Mouse (Mus musculus): ENCODE data around the gene Cfb. TPM values are rescaled to one million over a fixed set of nuclear protein-coding genes. Genes with fewer than 3 reads are reported as not detected.

Gene Cfb
- total and polyA plus RNA-seq, 3 experiments, result 0.19 to 3.1 TPM; not detected in 1

- no peak for TF ChIP-seq ELF1 (IDR thresholded peaks at IDR 0.05; ENCODE audit: low read depth, low read length)
- TF ChIP-seq MAX (IDR thresholded peaks at IDR 0.05; ENCODE audit: low read length), result peak; percentile 91
- no peak for TF ChIP-seq ZKSCAN1 (IDR thresholded peaks at IDR 0.05; ENCODE audit: low read depth, low read length)
- no peak for TF ChIP-seq GABPA (IDR thresholded peaks at IDR 0.05; ENCODE audit: low read depth, low read length)
- no peak for TF ChIP-seq ZC3H11A (IDR thresholded peaks at IDR 0.05; ENCODE audit: low read depth, low read length)
- no peak for TF ChIP-seq MYB (IDR thresholded peaks at IDR 0.05; ENCODE audit: low read depth, low read length)
- no peak for TF ChIP-seq MEF2A (IDR thresholded peaks at IDR 0.05; ENCODE audit: extremely low read depth, insufficient replicate concordance, low read depth, low read length, poor library complexity, severe bottlenecking)
- TF ChIP-seq MXI1 (IDR thresholded peaks at IDR 0.05; ENCODE audit: low read depth, low read length), result peak; percentile 98
- no peak for TF ChIP-seq RAD21 (IDR thresholded peaks at IDR 0.05; ENCODE audit: low read depth, low read length)
Measured at GRCm38 (mm10) chr17:34898160-34898586, 35.9 kb upstream of the Cfb start, which contains the start of the genes C2 and Ehmt2 (continued).

- Histone ChIP-seq H3K79me2 (ENCODE audit: control insufficient read depth, insufficient read depth, low read length, poor library complexity) (peaks cover 34% of the 10 kb centered on the region), H3K36me3 (ENCODE audit: control insufficient read depth in 1 of 2, insufficient read depth in 2 of 2, low read length in 2 of 2) (peaks cover 2 to 17% of the 10 kb centered on the region in 2 experiments; a peak in 3 of 4 replicates), H3K9me3 (replicated peaks; ENCODE audit: insufficient read depth, low read length) (no peaks in the 10 kb centered on the region), H3K4me3 (ENCODE audit: control insufficient read depth in 1 of 2, insufficient read depth in 1 of 2, low read depth in 2 of 2, low read length in 2 of 2) (peak overlapping the region; percentile 65 to 88), H3K27me3 (ENCODE audit: control insufficient read depth in 1 of 2, insufficient read depth in 2 of 2, low read length in 2 of 2) (no peaks in the 10 kb centered on the region), H3K4me1 (ENCODE audit: control insufficient read depth in 1 of 2, insufficient read depth in 2 of 2, low read length in 2 of 2) (peaks cover 0 to 21% of the 10 kb centered on the region in 2 experiments; a peak in 3 of 4 replicates), H3K9ac (ENCODE audit: control insufficient read depth, low read depth, low read length, poor library complexity, severe bottlenecking) (peak overlapping the region; percentile 86), H3K27ac (ENCODE audit: control insufficient read depth, low read depth, low read length) (peak overlapping the region; percentile 90)
- DNase-seq (ENCODE audit: low read depth, low spot score), result peak; percentile 79
- TF ChIP-seq POLR2AphosphoS2 (IDR thresholded peaks at IDR 0.05; ENCODE audit: low read length) (peak; percentile 64), HCFC1 (IDR thresholded peaks at IDR 0.05; ENCODE audit: low read depth, low read length) (peak; percentile 78), MYB (IDR thresholded peaks at IDR 0.05; ENCODE audit: low read depth, low read length) (no peak), GATA1 (IDR thresholded peaks at IDR 0.05; ENCODE audit: low read depth, low read length) (peak; percentile 20; the same call in 1 of the 2 replicates), MAFK (IDR thresholded peaks at IDR 0.05; ENCODE audit: borderline replicate concordance, low read depth, low read length) (0 out of 2 replicates have a peak, but pooled peaks have one; percentile 11), UBTF (IDR thresholded peaks at IDR 0.05; ENCODE audit: borderline replicate concordance, insufficient read depth, low read depth, low read length) (no peak), SMC3 (IDR thresholded peaks at IDR 0.05; ENCODE audit: low read depth, low read length) (0 out of 2 replicates have a peak, but pooled peaks have one; percentile 10), ZNF384 (IDR thresholded peaks at IDR 0.05; ENCODE audit: low read depth, low read length) (no peak), ETS1 (IDR thresholded peaks at IDR 0.05; ENCODE audit: low read depth, low read length) (no peak), ZMIZ1 (IDR thresholded peaks at IDR 0.05; ENCODE audit: low read depth, low read length) (peak; percentile 38; the same call in 1 of the 2 replicates), CHD1 (IDR thresholded peaks at IDR 0.05; ENCODE audit: low read depth, low read length) (0 out of 2 replicates have a peak, but pooled peaks have one; percentile 68), BHLHE40 (IDR thresholded peaks at IDR 0.05; ENCODE audit: borderline replicate concordance, low read depth, low read length) (peak; percentile 35; the same call in 1 of the 2 replicates), USF1 (IDR thresholded peaks at IDR 0.05; ENCODE audit: low read depth, low read length) (no peak), TCF12 (IDR thresholded peaks at IDR 0.05; ENCODE audit: low read depth, low read length) (0 out of 2 replicates have a peak, but pooled peaks have one; percentile 21), MAZ (IDR thresholded peaks at IDR 0.05; ENCODE audit: low read depth, low read length) (no peak), KAT2A (conservative IDR thresholded peaks at IDR 0.05; ENCODE audit: low read depth, low read length) (peak; percentile 58), TBP (IDR thresholded peaks at IDR 0.05; ENCODE audit: low read depth, low read length) (peak; percentile 42), ZKSCAN1 (IDR thresholded peaks at IDR 0.05; ENCODE audit: low read depth, low read length) (peak; percentile 51; the same call in 1 of the 2 replicates), JUND (IDR thresholded peaks at IDR 0.05; ENCODE audit: low read depth, low read length) (no peak), E2F4 (IDR thresholded peaks at IDR 0.05; ENCODE audit: borderline replicate concordance, low read depth, low read length) (no peak), GABPA (IDR thresholded peaks at IDR 0.05; ENCODE audit: low read depth, low read length) (no peak), MXI1 (IDR thresholded peaks at IDR 0.05; ENCODE audit: low read depth, low read length) (no peak), MAX (IDR thresholded peaks at IDR 0.05; ENCODE audit: low read length) (peak; percentile 69), ZC3H11A (IDR thresholded peaks at IDR 0.05; ENCODE audit: low read depth, low read length) (no peak), NELFE (IDR thresholded peaks at IDR 0.05; ENCODE audit: low read depth, low read length) (no peak), RCOR1 (IDR thresholded peaks at IDR 0.05; ENCODE audit: low read depth, low read length) (peak; percentile 42; the same call in 1 of the 2 replicates), POLR2AphosphoS5 (IDR thresholded peaks at IDR 0.05; ENCODE audit: borderline replicate concordance, low read depth, low read length) (0 out of 2 replicates have a peak, but pooled peaks have one; percentile 57), CHD2 (IDR thresholded peaks at IDR 0.05; ENCODE audit: low read length) (peak; percentile 30; the same call in 1 of the 2 replicates), ELF1 (IDR thresholded peaks at IDR 0.05; ENCODE audit: low read depth, low read length) (no peak), RAD21 (IDR thresholded peaks at IDR 0.05; ENCODE audit: low read depth, low read length) (no peak)
Measured at GRCm38 (mm10) chr17:34897373-34898159, 35.2 kb upstream of the Cfb start.

Data from MEL (cell line).